Mouse (Mus musculus) kidney, postnatal 25 days (tissue): Measurements from ENCODE around the gene Usp45.

Experiments used
- DNase-seq, 2 experiments: peaks; one replicate each; pipeline ENCODE4 v3.0.0; 2021; ENCODE audit warnings: mixed read lengths in 2 of 2

Usp45 gene

GRCm38 (mm10) chr4:21793631-21794030, 26.7 kb downstream of the Usp45 start:
- no peak for DNase-seq

- DNase-seq, result no peak
Observed at GRCm38 (mm10) chr4:21801013-21801412, 34.1 kb downstream of the Usp45 start.

DNA sequence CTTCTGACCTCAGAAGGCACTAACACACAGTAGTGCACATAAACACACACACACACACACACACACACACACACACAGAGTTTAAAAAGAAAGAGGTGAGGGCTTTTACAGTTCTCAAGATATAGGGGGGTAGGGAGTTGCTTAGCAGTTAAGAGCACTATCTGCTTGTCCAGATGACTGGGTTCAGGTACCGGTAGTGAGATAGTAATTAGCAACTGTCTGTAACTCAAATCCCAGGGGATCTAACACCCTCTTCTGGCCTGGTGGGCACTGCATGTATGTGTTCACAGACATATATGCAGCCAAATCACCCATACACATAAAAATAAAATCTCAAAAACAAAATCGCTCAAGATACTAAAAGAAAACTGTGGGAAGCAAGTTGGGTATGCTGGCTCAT, 34.7 kb downstream of the Usp45 start:
- no peak for DNase-seq

- DNase-seq, result no peak
Observed at GRCm38 (mm10) chr4:21807204-21807603, 40.2 kb downstream of the Usp45 start.

DNA sequence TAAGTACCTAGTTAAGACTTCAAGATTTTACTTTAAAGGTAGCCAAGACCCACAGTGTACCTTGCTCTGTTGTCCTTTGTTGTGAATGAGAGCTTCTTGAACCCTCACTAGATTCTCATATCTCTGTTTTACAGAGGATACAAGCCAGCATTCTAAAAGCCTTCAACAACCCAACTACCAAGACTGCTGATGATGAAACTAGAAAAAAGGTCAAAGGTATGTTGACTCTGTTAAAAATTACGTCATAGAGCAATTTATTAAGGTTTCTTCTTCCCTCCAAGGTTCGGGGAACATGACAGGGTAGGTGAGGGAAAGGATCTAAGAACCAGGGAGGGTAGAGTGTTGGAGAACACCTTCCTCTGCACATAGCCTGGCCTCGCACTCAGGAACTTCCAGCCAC, 43.7 kb downstream of the Usp45 start:
- DNase-seq, result no peak

- no peak for DNase-seq
Observed at GRCm38 (mm10) chr4:21812635-21813034, 45.7 kb downstream of the Usp45 start.

- DNase-seq, result peak; percentile 40 to 43
Observed at GRCm38 (mm10) chr4:21814029-21814428, 47.1 kb downstream of the Usp45 start.

- no peak for DNase-seq
Observed at GRCm38 (mm10) chr4:21826616-21827015, 59.7 kb downstream of the Usp45 start.

GRCm38 (mm10) chr4:21832844-21833243, 65.9 kb downstream of the Usp45 start:
- DNase-seq, result no peak

- DNase-seq, result peak; percentile 96 to 97
Observed at GRCm38 (mm10) chr4:21847481-21848286, 80.7 kb downstream of the Usp45 start, which contains the start of gene Pnisr. Gene Pnisr, plus strand, starts transcription at chr4:21847583.

DNA sequence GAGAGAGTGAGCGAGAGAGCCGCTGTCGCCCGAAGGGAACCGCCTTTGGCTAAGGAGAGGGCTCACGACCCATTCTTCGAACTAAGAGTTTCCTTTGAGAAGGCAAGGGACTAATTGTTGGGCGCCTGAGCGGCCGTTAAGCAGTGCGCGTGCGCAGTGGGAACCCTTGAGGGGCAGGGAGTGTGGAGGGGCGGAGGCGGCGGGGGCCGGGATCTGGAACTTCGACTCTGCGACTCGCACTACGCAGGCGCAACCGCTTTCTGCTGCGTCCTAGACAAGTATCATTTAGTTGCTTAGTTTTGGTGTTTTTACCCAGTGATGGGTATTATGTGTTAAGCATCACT, 81.3 kb downstream of the Usp45 start:
- peak; percentile 93 to 95 for DNase-seq

- no peak for DNase-seq
Observed at GRCm38 (mm10) chr4:21857481-21857880, 90.5 kb downstream of the Usp45 start.

DNA sequence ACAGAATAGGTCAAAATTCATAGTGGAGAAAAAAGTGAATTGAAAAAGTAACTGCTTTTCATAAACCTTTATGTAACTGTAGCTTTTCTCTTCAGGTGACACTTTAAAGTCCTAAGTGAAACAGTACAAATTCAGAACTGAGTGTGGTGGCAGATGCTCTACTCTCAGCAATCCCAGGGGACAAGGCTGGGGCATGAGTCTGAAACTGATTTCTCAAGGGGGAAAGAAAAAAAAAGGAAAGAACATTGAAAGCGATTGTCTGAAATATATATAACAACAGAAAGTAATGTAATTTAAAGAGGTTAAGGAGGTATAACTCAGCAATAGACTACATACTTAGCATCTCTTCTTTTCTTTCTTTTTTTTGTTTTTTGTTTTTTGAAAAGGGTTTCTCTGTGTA, 98.3 kb downstream of the Usp45 start:
- DNase-seq, result no peak

- no peak for DNase-seq
Observed at GRCm38 (mm10) chr4:21878776-21879175, 111.8 kb downstream of the Usp45 start.

- peak; percentile 77 to 89 for DNase-seq
Observed at GRCm38 (mm10) chr4:21879565-21880220, 112.7 kb downstream of the Usp45 start, which contains the start of gene Coq3. Gene Coq3, plus strand, starts transcription at chr4:21879673.

DNA sequence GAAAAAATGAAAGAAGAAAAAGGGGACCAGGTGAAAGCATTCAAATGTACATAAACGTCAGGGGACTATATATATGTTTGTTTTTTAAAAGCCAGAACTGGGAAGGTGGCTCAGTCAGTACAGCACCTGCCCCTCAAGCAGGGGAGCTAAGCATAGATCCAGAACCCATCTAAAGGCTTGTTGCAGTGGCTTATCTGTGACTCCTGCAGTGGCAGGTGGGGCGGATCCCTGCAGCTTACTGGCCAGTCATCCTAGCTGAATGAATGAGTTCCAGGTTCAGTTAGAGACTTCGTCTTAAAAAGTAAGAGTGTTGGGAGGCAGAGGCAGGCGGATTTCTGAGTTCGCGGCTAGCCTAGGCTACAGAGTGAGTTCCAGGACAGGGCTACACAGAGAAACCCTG, 115.8 kb downstream of the Usp45 start:
- DNase-seq, result no peak

DNA sequence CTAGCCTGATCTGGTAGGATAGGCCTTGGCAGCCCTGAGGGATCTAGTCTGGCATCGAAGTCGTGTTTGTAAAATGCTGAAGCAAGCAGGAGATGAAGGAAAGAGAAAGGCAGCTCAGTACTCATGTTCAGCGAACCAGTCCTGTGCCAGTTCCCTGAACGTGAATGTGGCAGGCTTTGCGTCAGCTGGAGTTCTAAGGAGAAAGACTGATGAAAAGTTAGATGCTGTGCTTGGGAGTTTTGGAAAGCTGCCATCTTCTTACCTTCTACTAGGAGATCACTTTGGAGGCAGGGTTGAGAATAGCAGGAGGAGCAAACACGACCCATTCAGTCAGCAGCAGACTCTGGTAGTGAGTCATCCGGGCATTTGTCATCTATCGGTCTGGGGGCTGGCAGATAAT, 118.9 kb downstream of the Usp45 start:
- no peak for DNase-seq
